Mouse (Mus musculus) left cerebral cortex, postnatal 36 days (tissue): ENCODE data around the gene Atf7ip. TPM values are rescaled to one million over a fixed set of nuclear protein-coding genes. Genes with fewer than 3 reads are reported as not detected.

Source experiments
- DNase-seq, 2 experiments: peaks; one replicate each; pipeline ENCODE4 v3.0.0; 2021 to 2022; ENCODE audit warnings: low spot score in 2 of 2, mixed read lengths in 1 of 2
- intact Hi-C: fragments of 180-260 bp; cut with DNase I; formaldehyde crosslinking; loops from one replicate; pipeline ENCODE4 v1.15.1; 2025
- total RNA-seq, 2 experiments: library from RNA; stranded (reverse); gene quantifications; 2 replicates each; pipeline ENCODE4 v1.2.3; 2021

Atf7ip gene
- total RNA-seq, 2 experiments from 2014 or later: 102 to 125 TPM

DNA sequence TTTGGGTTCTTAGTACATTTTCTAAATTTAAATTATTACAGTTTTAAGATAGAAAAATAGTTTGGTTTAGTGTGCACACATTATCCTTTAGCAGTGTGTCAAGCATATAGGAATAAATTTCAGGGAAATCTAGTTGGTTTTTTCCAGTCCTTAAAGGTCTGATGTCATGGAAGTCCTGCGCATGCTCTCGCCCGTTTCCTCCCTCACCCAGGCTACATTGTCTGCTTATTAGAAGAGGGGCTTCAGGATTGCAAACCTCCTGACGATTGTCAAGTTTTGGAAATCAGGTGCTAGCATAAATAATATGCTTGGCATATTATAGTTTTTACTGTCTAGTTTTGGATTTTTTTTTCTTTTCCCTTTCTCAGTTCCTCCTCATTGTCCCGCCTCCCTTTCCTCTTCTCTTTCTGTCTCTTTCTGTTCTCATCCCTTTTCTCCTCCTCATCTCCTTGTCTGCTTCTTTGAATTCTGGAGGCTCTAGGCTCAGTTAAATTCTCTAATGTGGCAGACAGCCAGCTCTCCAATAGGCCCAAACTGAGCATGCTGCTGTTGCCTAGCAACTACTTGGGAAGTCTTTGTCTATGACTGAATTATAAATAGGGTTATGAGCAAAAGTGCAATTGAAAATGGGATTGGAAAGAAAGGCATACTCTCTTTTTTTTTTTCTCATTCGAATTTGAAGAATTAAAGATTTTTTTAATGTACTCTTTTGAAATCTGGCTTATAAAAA is 42.2 kb downstream of the Atf7ip start:
- peak; percentile 68 to 70 for DNase-seq
- intact Hi-C loops: no loop called here

DNA sequence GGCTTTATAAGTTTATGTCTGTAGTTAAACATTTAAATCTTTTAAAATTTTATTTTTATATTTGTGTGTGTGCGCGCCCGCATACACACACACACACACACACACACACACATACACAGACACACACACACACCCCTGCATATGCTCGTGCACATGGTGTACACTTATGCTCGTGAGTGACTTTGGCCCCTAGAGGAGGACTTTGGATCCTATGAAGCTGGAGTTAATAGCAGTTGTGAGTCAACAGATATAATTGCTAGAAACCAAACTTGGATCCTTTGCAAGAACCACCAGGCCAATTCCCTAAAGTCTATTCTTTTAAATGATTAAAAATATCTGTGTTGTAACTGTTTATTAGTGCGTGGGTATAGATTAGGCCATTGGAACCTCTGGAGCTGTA is 42.8 kb downstream of the Atf7ip start:
- no peak for DNase-seq
- intact Hi-C loops: no loop called here

DNA sequence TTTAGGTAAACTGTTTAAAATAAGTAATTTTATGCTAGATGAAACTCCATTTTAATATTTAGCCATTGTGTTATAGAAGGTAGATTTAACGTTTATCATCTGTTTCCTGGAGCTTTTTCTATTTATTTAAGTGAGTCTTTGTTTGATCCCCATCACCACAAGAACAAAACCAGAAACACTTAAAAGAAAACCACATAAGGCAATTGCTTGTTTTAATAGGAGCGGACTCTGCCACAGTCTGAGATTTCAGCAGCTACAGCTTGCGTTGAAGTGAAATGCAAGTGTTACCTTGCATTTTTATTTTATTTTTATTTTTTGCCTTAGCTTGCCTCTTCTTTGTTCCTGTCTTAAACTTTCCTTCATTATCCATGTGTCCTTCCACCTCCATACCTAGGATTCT is 43.6 kb downstream of the Atf7ip start:
- intact Hi-C loops: no loop called here
- no peak for DNase-seq

DNA sequence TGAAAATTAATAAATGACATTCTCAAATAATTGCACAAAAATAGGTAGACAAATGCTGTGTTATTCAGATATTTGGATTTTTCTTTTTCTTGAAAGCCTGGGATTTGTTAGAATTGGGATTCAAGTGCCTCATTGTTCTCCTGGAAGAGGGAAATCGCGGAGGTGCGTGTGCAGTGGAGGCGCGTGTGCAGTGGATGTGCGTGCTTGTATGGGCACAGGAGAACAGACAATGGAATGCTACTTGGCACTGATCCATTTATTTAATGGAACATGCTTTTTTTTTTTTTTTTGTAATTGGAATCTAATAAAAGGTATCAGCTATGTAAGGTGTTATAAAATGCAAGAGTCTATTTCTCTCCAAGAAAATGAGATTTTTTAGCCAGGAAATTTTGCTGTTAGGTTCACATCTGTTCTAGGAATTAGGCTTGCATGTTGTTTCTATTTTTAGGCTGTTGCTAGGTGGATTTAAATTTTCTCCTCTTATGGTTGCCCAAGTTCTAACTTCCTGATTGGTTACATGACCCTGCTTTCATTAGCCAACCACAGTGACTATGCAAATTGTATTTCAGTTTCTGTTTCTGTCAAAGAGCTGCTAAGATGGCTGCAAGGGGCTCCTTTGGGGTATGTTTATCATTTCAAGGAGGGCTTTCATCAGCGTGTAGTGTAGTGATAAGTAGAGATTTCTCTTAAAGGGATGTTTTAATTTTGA is 44.8 kb downstream of the Atf7ip start:
- intact Hi-C loops: no loop called here
- no peak for DNase-seq

DNA sequence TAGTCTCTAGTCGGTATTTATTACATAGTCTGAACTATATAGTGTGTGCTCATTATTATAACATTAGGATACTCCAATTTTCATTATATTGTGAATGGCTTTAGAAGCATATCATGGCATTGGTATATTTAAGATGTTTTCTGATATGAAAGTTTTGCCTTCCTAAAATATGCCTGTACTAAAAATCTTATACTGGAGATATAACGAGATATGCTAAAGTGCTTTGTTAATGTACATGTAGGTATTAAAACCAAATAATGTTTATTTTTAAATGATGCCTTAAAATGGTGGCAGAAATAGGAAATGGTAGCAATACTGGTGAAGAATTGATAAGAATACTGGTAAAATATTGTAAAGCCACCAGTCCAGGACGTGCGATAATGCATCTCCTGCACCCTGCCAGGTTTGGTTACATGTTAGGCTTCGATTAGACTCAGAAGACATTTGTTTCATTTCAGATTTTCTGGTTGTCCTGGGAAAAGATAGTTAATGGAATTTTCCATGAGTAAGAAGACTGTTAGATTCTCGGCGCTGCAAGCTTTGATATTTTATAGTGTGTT is 45.7 kb downstream of the Atf7ip start:
- intact Hi-C loops: no loop called here
- DNase-seq: no peak

DNA sequence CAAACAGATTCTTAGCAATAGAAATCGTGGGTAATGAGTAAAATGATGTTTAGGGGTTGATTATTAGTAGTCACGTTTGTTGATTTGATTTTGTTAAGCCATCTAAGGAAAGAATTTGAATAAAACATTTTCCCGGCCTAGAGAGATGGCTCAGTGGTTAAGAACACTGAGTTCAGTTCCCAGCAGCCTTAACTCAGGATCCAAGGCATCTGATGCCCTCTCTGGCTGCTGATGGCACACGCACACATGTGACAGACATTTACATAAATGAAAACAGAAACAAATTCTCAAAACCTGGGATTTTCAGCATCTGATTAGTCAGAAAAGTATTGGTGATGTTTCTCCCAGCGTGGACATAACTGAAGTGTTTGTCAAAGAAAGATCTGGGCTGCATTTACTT is 47.2 kb downstream of the Atf7ip start:
- DNase-seq: no peak
- intact Hi-C loops: no loop called here

DNA sequence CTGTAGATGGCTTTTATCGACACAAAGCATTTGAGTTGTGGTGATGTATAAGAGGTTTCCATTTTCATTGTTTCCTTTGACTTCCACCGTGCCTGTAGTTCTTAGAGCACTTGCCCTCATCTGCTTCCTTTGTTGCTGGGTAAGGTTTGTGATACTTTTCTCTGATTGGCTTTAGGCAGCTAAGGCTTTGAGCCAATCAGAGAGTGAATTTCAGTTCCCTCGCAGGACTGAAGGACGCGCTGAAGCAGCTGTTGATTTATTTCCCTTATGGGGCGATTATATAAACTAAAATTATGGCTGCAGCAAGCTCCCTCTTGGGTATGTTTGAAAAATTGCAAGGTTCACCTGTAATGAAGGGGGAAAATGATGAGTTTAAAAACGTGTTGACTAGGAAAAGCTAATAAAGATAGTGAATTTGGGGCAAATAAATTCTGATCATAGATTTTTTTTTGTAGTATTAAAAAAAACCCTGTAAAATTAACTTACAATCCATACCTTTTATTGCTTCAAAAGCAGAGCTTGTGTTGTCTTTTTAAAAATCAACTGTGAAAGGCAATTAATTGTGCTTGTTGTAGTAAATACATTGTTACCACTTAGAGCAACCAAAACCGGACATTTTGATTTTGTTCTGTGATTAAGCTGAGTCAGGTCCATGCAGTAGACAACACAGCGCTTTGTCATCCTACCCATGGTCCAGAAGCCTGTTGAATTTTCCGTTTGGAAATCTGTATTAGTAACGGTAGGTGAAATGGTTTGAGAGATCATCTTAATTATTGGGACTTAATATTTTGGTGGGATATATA is 48.0 kb downstream of the Atf7ip start:
- DNase-seq: no peak
- intact Hi-C loops: loop anchor here (2.0 kb wide), 2 partner anchors 35 to 129 kb away; no protein-coding TSS in a partner anchor

DNA sequence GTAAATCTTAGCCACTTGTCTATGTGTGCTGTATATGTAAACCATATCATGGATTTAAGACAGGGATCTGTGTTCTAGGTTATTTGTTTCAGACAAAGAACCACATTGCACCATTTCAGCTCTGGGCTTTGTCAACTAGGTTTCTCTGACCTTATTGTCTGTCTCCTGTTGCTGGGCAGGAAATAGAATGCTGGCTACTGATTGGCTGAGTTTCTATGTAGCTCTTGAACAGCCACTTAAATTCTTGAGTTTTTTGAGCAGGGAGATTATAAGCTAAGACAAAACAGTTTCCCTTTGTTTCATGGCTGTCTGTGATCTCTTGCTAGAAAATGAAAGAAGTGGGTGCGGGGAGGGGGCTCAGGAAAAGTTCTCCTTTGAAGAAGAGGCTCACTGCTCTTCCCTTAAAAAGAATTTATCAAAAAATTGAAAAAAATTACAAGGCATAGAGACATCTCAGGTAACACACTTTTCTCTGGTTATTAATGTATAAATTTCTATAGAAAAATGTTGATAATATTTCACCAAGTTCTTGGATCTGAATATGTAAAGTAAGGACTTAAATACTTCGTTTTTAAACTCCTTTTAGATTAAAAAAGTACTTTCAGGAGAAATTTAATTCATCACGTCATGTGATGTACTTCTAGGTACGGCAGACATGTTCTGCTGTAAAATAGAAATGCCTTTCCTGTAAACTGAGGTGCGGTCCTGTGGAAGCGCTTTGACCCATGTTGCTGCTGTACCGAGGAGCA is 49.0 kb downstream of the Atf7ip start:
- DNase-seq: no peak

DNA sequence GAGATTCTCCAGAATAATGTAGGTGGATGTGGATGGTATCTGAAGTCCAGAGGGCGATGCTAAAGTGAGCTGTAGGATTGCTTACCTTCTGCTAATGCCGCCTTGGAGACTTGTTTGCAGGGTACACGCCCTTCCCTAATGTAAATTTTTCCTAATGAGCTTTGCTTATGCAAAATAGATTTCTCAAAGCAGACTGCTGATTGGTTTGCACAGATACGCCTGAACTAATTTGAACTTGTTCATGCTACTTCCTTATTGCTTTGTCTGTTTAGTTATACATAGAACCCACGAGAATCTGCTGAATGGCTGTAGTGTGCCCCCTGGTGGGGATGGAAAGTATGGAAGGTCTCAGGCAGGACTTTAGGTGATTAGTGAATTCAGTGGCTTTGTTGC is 49.6 kb downstream of the Atf7ip start:
- intact Hi-C loops: loop anchor here (2.0 kb wide), 2 partner anchors 37 to 131 kb away; no protein-coding TSS in a partner anchor
- no peak for DNase-seq

More for the DNA sequence above, 49.0 kb downstream of the Atf7ip start:
- intact Hi-C loops: loop anchor here (2.0 kb wide), 2 partner anchors 36 to 130 kb away; no protein-coding TSS in a partner anchor

DNA sequence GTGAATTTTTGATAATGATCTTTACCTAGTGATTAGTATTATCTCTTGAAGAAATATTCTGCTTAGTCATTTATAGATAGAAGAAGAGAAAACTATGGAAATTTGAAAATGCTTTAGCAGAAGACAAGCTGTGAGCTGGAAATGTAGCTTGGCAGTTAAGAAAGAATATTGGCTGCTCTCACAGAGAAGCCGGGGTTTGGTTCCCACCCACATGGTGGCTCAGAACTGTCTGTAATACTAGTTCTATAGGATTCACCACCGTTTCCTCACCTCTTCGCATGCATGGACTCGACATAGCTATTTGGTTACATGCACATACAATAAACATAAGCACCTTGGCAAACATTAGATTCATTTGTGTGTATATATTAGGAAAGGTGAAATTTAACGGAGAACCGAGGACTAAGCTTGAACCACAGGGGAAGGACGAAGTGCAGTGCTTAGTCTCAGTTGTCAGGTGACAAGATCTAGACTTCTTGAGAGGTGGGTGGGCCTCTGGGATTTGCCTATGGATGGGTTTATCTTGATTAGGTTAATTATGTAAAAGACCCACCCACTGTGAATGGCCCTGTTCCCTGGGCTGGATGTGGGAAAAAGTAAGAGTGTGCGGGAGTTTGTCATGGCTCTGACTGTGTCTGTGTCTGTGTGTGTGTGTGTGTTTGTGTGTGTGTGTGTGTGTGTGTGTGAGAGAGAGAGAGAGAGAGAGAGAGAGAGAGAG is 52.5 kb downstream of the Atf7ip start:
- intact Hi-C loops: loop anchor here (2.0 kb wide), 1 partner anchor 92 kb away; no protein-coding TSS in a partner anchor
- DNase-seq: no peak

DNA sequence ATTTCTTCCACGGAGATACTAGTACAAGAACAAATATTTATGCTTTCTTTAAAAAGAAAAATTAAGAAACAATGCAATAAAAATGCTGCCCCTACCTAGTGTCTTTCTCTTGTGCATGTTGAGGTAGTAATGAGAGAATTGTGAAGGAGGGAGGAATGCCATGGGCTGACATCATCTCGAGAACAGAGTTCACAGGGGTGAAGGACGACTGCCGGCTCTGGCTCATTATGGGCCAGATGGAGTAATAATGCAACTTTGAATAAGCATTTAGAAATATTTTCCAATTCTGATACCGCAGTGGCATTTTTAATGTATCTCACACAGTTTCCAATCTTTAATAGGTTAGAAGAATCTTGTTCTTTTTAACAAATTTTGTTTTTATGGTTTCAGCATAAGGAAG is 60.0 kb downstream of the Atf7ip start:
- intact Hi-C loops: no loop called here
- DNase-seq: no peak

DNA sequence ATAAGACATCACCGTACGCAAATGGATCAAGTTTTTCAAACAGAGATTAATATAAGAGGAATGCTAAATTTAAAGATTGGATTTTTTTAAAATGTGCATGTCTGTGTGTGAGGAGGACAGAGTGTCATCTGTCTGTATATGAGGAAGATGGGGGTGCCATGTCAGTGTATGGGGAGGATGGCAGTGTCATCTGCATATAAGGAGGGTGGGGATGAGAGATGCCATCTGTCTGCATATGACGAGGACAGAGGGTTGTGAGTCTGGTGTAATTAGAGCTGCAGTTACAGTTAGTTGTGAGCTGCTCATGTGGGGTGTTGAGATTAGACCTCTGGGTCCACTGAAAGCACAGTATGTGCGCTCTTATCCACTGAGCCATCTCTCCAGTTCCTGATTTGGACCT is 84.8 kb downstream of the Atf7ip start:
- intact Hi-C loops: no loop called here
- DNase-seq: no peak

DNA sequence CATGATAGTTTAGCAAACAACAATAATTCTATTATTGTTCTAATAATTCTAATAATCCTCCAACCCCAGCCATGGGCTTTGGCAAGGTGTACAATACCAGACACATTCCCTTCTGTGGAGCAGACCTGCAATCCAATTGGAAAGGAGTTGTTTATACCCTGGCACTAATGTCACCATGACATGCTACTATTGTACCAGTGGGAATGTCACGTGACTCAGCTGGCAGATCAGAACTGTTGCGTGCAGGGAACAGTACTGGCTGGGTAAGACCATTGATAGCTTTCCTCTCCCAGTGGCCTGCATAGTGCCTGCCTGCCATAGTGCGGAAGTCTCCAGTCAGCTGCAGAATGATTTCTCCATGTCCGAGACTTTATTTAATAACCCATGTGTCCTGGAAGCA is 88.6 kb downstream of the Atf7ip start:
- DNase-seq: no peak
- intact Hi-C loops: no loop called here

DNA sequence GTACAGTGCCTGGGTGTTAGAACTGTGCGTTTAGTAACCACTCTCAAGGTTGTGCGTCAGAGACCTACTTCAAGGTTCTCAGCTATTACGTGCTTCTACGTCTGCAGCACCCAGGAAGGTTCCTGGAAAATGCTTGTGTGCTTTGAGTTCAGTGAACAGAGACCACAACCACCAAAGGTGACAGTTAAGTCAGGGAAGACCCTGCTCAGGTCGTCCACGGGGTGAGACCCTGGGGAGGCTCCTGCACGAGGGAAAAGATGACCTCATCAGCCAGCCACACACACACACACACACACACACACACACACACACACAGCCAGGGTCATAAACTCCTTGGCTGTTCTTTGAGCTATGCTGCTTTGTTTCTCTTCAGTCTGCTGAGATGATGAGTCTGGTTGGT is 96.6 kb downstream of the Atf7ip start:
- no peak for DNase-seq
- intact Hi-C loops: no loop called here

DNA sequence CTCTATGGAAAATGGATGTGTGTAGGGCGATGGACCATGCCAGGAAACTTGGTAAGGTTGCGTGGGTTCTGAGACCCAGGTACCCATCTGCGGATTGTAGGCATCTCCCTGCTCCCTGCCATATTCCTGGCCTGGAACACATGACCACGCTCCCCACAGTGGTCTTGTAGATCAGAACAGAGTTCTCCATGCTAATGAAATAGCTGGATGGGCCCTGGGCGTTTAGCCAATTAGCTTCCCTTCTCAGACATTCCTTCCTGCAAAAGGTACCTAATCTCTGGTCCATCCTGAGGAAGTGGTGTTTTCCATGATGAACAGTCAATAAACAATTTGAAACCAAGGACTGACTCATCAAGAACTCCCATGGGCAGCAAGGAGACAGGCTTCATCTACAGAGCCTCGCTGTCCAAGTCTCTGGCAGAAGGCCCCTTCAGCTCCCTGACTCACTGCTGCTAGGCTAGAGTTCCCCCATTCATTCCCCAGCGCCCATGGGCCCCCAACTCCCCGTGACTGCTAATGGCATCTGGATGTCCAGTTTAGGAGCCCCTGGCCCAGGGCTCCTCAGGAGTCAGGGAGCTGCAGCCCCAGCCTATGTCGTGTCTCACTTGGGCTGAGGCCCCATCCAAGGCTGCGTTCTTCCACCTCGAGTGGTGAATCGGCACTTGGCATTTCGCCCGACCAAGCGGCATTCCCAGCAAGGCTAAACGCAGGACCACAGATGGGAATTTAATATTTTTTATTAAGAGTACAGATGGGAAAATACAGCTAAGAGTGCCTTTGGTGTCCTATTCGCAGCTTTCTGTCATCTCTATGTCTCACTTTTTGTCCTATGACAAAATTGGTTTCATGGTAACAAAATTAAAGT is 105.6 kb downstream of the Atf7ip start:
- DNase-seq: no peak
- intact Hi-C loops: no loop called here

DNA sequence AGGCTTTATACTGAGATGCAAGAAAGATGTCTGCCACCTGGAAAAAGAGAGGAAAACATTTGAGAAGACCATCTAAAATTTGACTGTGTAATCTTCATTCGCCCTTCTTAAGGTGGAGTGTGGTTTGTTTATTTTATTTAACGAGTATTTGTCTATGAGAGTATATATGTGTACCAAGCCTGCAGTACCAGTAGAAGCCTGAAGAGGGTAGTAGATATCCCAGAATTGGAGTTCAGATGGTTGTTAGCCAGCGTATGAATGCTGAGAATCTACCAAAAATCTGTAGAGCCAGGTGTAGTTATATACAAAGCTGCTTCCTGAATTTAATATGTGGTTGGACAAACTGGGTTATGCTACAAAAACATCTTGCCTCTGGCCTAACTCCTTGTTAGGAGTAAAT is 106.3 kb downstream of the Atf7ip start:
- DNase-seq: no peak
- intact Hi-C loops: no loop called here

DNA sequence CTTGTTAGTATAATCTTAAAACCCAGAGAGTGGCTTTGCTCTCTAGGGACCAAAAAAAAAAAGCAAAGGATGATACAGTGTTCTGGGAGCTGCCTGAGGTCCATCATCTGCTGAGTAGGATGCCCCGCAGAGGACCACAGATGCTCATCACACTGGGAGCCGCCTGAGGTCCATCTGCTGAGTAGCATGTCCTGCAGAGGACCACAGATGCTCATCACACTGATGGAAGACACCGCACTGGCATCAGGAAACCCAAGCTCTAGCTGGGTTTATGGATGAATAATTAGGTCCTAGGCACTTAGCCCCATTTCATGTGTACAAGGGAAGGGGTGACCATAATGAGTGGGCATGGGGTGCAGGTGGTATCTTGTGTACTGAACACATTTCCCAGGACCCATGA is 108.2 kb downstream of the Atf7ip start:
- intact Hi-C loops: no loop called here
- DNase-seq: no peak
